Mouse (Mus musculus): Measurements from ENCODE around the gene Nt5e. TPM values are rescaled to one million over a fixed set of nuclear protein-coding genes. Genes with fewer than 3 reads are reported as not detected.

The Nt5e gene
- polyA plus RNA-seq, 1 experiment from 2014 or later, result 1.6 TPM

- H3K4me1 ChIP-seq, result no peaks in the 10 kb centered on the region
- 75% methylated on average over 6 of the region's 6 CpGs for WGBS
- H3K27ac ChIP-seq, result no peak overlapping the region
- no peaks in the 10 kb centered on the region for H3K27me3 ChIP-seq (ENCODE audit: low read depth, poor library complexity, severe bottlenecking)
- no peak overlapping the region for H3K4me3 ChIP-seq
- no peak for DNase-seq (ENCODE audit: low spot score)
- no peaks in the 10 kb centered on the region for H3K9me3 ChIP-seq (replicated peaks)
- no peaks in the 10 kb centered on the region for H3K36me3 ChIP-seq
Observed at GRCm38 (mm10) chr9:88352741-88353140, 25.7 kb downstream of the Nt5e start.

DNA sequence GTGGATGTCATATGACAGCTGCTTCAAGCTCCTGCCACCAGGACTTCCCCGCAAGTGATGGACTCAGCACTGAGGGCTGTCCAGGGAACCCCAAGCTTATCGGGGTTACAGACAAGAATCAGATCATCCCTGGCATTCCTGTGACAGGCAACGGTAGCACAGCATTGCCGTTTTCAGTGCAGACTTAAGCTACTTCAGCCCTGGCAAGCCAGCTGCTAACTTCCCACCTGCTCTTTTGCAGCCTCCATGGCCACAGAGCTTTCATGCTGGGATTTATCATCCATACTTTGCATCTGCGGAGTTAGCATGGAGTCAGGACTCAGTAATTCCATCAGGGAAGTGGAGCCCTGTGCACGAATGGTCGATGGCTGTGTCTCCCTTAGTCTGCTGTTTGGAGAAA lies 26.5 kb downstream of the Nt5e start:
- 93% methylated on average over 7 of the region's 7 CpGs for WGBS
- no peaks in the 10 kb centered on the region for H3K4me1 ChIP-seq
- H3K27me3 ChIP-seq (ENCODE audit: low read depth, poor library complexity, severe bottlenecking), result no peaks in the 10 kb centered on the region
- H3K9me3 ChIP-seq (replicated peaks), result no peaks in the 10 kb centered on the region
- H3K36me3 ChIP-seq, result no peaks in the 10 kb centered on the region
- no peak overlapping the region for H3K27ac ChIP-seq
- no peak for DNase-seq (ENCODE audit: low spot score)
- no peak overlapping the region for H3K4me3 ChIP-seq

DNA sequence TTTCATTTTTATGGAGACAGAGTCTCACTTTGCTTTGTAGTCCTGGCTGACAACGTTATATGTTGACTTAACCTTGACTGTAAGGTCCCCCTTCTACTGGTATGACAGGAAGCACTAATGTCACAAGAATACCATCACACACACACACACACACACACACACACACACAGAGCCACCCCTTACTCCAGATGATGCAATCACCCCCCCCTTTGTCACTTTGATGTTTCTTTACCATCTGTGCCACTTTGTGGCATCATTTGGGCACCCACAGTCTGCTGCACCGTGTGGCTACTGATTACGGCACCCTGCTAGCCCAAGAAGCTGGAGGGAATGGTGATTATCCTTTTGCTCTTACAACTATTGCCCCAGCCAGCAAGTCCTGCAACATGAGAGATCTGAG lies 30.2 kb downstream of the Nt5e start:
- Histone ChIP-seq H3K4me3 (no peak overlapping the region), H3K27me3 (ENCODE audit: low read depth, poor library complexity, severe bottlenecking) (no peaks in the 10 kb centered on the region), H3K36me3 (no peaks in the 10 kb centered on the region), H3K4me1 (peaks cover 3% of the 10 kb centered on the region), H3K9me3 (replicated peaks) (no peaks in the 10 kb centered on the region), H3K27ac (no peak overlapping the region)
- no peak for DNase-seq (ENCODE audit: low spot score)
- WGBS, result 75% methylated on average over 3 of the region's 3 CpGs

- Histone ChIP-seq H3K4me1 (peaks cover 8% of the 10 kb centered on the region), H3K27me3 (ENCODE audit: low read depth, poor library complexity, severe bottlenecking) (no peaks in the 10 kb centered on the region), H3K4me3 (no peak overlapping the region), H3K36me3 (no peaks in the 10 kb centered on the region), H3K9me3 (replicated peaks) (no peaks in the 10 kb centered on the region), H3K27ac (no peak overlapping the region)
- 82% methylated on average over 2 of the region's 2 CpGs for WGBS
- no peak for DNase-seq (ENCODE audit: low spot score)
Observed at GRCm38 (mm10) chr9:88359140-88359539, 32.1 kb downstream of the Nt5e start.

GRCm38 (mm10) chr9:88361211-88361909 lies 34.4 kb downstream of the Nt5e start:
- WGBS, result 84% methylated on average over 14 of the region's 14 CpGs
- no peak overlapping the region for H3K4me3 ChIP-seq
- no peaks in the 10 kb centered on the region for H3K27me3 ChIP-seq (ENCODE audit: low read depth, poor library complexity, severe bottlenecking)
- no peaks in the 10 kb centered on the region for H3K36me3 ChIP-seq
- H3K4me1 ChIP-seq, result peaks cover 8% of the 10 kb centered on the region
- H3K27ac ChIP-seq, result no peak overlapping the region
- no peaks in the 10 kb centered on the region for H3K9me3 ChIP-seq (replicated peaks)
- DNase-seq (ENCODE audit: low spot score), result no peak

- no peaks in the 10 kb centered on the region for H3K9me3 ChIP-seq (replicated peaks)
- H3K27me3 ChIP-seq (ENCODE audit: low read depth, poor library complexity, severe bottlenecking), result no peaks in the 10 kb centered on the region
- peaks cover 8% of the 10 kb centered on the region for H3K4me1 ChIP-seq
- no peak overlapping the region for H3K27ac ChIP-seq
- no peak overlapping the region for H3K4me3 ChIP-seq
- DNase-seq (ENCODE audit: low spot score), result no peak
- 42% methylated on average over 5 of the region's 5 CpGs for WGBS
- H3K36me3 ChIP-seq, result no peaks in the 10 kb centered on the region
Observed at GRCm38 (mm10) chr9:88362055-88362850, 35.3 kb downstream of the Nt5e start.

DNA sequence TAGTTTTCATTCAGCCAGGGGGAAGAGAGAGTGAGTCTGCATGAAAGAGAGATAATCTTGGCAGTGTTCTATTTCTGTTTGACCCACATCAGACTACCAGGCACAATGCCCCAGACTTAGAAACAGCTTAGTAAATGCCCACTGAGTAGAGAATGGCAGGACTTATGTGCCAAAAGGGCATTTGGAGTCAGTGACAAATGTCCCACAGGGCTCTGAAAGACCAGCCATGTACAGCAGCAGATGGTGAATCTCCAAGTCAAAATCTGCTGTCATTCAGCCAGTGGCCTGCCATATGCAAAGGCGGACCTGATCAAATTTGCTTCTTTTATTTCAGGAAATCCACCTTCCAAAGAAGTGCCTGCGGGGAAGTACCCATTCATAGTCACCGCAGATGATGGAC lies 36.1 kb downstream of the Nt5e start:
- Histone ChIP-seq H3K9me3 (replicated peaks) (no peaks in the 10 kb centered on the region), H3K36me3 (no peaks in the 10 kb centered on the region), H3K4me1 (peaks cover 8% of the 10 kb centered on the region), H3K27ac (no peak overlapping the region), H3K27me3 (ENCODE audit: low read depth, poor library complexity, severe bottlenecking) (no peaks in the 10 kb centered on the region), H3K4me3 (no peak overlapping the region)
- 98% methylated on average over 3 of the region's 3 CpGs for WGBS
- DNase-seq (ENCODE audit: low spot score), result no peak

DNA sequence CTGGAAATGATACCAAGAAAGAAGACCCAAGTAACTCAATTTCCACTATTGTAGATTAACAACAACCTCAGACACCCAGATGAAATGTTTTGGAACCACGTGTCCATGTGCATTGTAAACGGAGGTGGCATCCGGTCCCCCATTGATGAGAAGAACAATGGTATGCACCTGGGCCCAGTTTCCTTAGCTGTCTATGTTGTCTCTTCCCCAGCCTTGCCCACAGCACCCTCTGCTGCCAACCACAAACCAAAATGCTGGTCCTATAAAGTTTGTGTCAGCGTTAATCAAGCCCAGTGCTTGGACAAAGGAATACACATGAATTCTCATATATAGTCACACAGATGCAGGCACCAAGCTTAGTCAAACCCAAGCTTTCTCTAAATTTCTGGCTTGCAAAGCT lies 39.3 kb downstream of the Nt5e start:
- 85% methylated on average over 4 of the region's 4 CpGs for WGBS
- no peak overlapping the region for H3K4me3 ChIP-seq

GRCm38 (mm10) chr9:88366819-88367218 lies 39.8 kb downstream of the Nt5e start:
- Histone ChIP-seq H3K27me3 (ENCODE audit: low read depth, poor library complexity, severe bottlenecking) (no peaks in the 10 kb centered on the region), H3K36me3 (no peaks in the 10 kb centered on the region), H3K4me3 (no peak overlapping the region), H3K9me3 (replicated peaks) (no peaks in the 10 kb centered on the region), H3K27ac (no peak overlapping the region), H3K4me1 (peaks cover 8% of the 10 kb centered on the region)
- WGBS, result 93% methylated on average over 4 of the region's 4 CpGs
- no peak for DNase-seq (ENCODE audit: low spot score)

More for the DNA sequence above, 39.3 kb downstream of the Nt5e start:
- Histone ChIP-seq H3K36me3 (no peaks in the 10 kb centered on the region), H3K27me3 (ENCODE audit: low read depth, poor library complexity, severe bottlenecking) (no peaks in the 10 kb centered on the region), H3K9me3 (replicated peaks) (no peaks in the 10 kb centered on the region), H3K4me1 (peaks cover 8% of the 10 kb centered on the region), H3K27ac (no peak overlapping the region)
- no peak for DNase-seq (ENCODE audit: low spot score)

- no peak for DNase-seq (ENCODE audit: low spot score)
- 81% methylated on average over 5 of the region's 5 CpGs for WGBS
- H3K4me3 ChIP-seq, result no peak overlapping the region
Observed at GRCm38 (mm10) chr9:88367322-88367721, 40.3 kb downstream of the Nt5e start.

GRCm38 (mm10) chr9:88367751-88368150 lies 40.8 kb downstream of the Nt5e start:
- no peak overlapping the region for H3K27ac ChIP-seq
- H3K4me1 ChIP-seq, result no peaks in the 10 kb centered on the region
- H3K9me3 ChIP-seq (replicated peaks), result no peaks in the 10 kb centered on the region
- H3K27me3 ChIP-seq (ENCODE audit: low read depth, poor library complexity, severe bottlenecking), result no peaks in the 10 kb centered on the region
- H3K36me3 ChIP-seq, result no peaks in the 10 kb centered on the region
- WGBS, result 71% methylated on average over 1 of the region's 1 CpGs
- no peak for DNase-seq (ENCODE audit: low spot score)
- H3K4me3 ChIP-seq, result no peak overlapping the region

More at GRCm38 (mm10) chr9:88367322-88367721, 40.3 kb downstream of the Nt5e start:
- Histone ChIP-seq H3K9me3 (replicated peaks) (no peaks in the 10 kb centered on the region), H3K27ac (no peak overlapping the region), H3K4me1 (peaks cover 4% of the 10 kb centered on the region; the same call in 1 of the 2 replicates), H3K36me3 (no peaks in the 10 kb centered on the region), H3K27me3 (ENCODE audit: low read depth, poor library complexity, severe bottlenecking) (no peaks in the 10 kb centered on the region)

GRCm38 (mm10) chr9:88368476-88368875 lies 41.5 kb downstream of the Nt5e start:
- no peaks in the 10 kb centered on the region for H3K36me3 ChIP-seq
- H3K9me3 ChIP-seq (replicated peaks), result no peaks in the 10 kb centered on the region
- no peak overlapping the region for H3K4me3 ChIP-seq
- H3K27ac ChIP-seq, result no peak overlapping the region
- WGBS, result 90% methylated on average over 5 of the region's 5 CpGs
- no peaks in the 10 kb centered on the region for H3K27me3 ChIP-seq (ENCODE audit: low read depth, poor library complexity, severe bottlenecking)
- DNase-seq (ENCODE audit: low spot score), result no peak
- H3K4me1 ChIP-seq, result no peaks in the 10 kb centered on the region

DNA sequence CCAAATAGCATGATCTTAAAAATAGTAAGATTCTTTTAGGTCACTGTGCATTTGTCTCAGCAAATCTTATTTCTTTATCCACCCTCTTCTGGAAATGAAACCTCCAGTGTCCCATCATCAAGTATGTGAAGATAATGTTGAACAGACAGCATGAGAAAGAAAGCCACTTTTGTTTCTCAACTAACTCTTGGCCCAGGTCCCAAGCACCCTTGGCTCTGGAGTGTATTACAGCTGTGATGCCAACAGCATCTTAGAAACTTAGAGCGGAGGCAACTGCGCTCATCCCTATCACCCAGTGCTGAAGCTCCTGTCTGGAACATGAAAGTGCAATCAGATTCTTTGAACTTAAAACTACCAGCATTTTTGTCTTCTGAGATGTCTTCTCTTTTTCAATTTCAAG lies 42.7 kb downstream of the Nt5e start:
- Histone ChIP-seq H3K4me3 (no peak overlapping the region), H3K36me3 (no peaks in the 10 kb centered on the region), H3K4me1 (no peaks in the 10 kb centered on the region), H3K27me3 (ENCODE audit: low read depth, poor library complexity, severe bottlenecking) (no peaks in the 10 kb centered on the region), H3K27ac (no peak overlapping the region), H3K9me3 (replicated peaks) (no peaks in the 10 kb centered on the region)
- WGBS, result 96% methylated on average over 2 of the region's 2 CpGs
- DNase-seq (ENCODE audit: low spot score), result no peak

Data from limb, embryonic 10.5 days (tissue).